ENCODE assay signal across 7 mouse cellular contexts in genomic region chr13:84347914-84348700, GRCm38 (mm10).
DNase-seq lines count a peak whose midpoint lies in the region; ATAC-seq lines count a peak whose summit lies in the region.

No protein-coding gene starts in this region.

- WGBS in intestine, embryonic 16.5 days = under 1% methylated on average over 33 of the region's 34 CpGs
- under 1% methylated on average over 34 of the region's 34 CpGs for WGBS in midbrain, embryonic 11.5 days

- H3K36me3 ChIP-seq in intestine, embryonic 16.5 days (ENCODE audit: control insufficient read depth, insufficient read depth, low read length) = no peaks in the 10 kb centered on the region
- H3K36me3 ChIP-seq in midbrain, embryonic 11.5 days (ENCODE audit: control insufficient read depth, insufficient read depth, low read length) = no peaks in the 10 kb centered on the region

- DNase-seq in adrenal gland, adult (ENCODE audit: inconsistent age in 2 of 2, low spot score in 1 of 2) = peak; percentile 96 to 98
- DNase-seq in embryo, embryonic 10 days (ENCODE audit: low spot score) = peak; percentile 98
- peak; percentile 77 to 85 for DNase-seq in gastrocnemius, postnatal 36 days
- peak; percentile 98 for DNase-seq in left cerebral cortex, postnatal 36 days (ENCODE audit: low spot score in 2 of 2)
- DNase-seq in midbrain, embryonic 11.5 days (ENCODE audit: low spot score, missing footprints) = peak; percentile 100
- DNase-seq in skeletal muscle tissue, adult 2 months (ENCODE audit: low read depth, low spot score) = peak; percentile 60

- H3K9ac ChIP-seq in intestine, embryonic 16.5 days (ENCODE audit: low read depth, low read length) = peak overlapping the region; percentile 53
- H3K9ac ChIP-seq in midbrain, embryonic 11.5 days (ENCODE audit: low read length) = peak overlapping the region; percentile 86

- ATAC-seq in intestine, embryonic 16.5 days = peak; percentile 99
- peak; percentile 98 for ATAC-seq in midbrain, embryonic 11.5 days (ENCODE audit: low FRiP score)

- H3K27ac ChIP-seq in intestine, embryonic 16.5 days (ENCODE audit: low read length) = peak overlapping the region; percentile 72
- H3K27ac ChIP-seq in midbrain, embryonic 11.5 days (ENCODE audit: low read depth, low read length) = peak overlapping the region; percentile 90

- peaks cover 6% of the 10 kb centered on the region for H3K4me1 ChIP-seq in intestine, embryonic 16.5 days (ENCODE audit: control insufficient read depth, insufficient read depth, low read length)
- peaks cover 44% of the 10 kb centered on the region for H3K4me1 ChIP-seq in midbrain, embryonic 11.5 days (ENCODE audit: control insufficient read depth, insufficient read depth, low read length)

- intact Hi-C loops in gastrocnemius, postnatal 36 days (cut with DNase I) = loop anchor here (10.0 kb wide), 1 partner anchor 633 kb away; no protein-coding TSS in a partner anchor
- intact Hi-C loops in left cerebral cortex, postnatal 36 days (cut with DNase I) = loop anchor here (1.0 to 10.0 kb wide), 7 partner anchors 126 to 686 kb away; partner anchors contain the start of gene Tmem161b

- peaks cover 30% of the 10 kb centered on the region for H3K27me3 ChIP-seq in intestine, embryonic 16.5 days (replicated peaks; ENCODE audit: control insufficient read depth, insufficient read depth, low read length)
- peaks cover 18% of the 10 kb centered on the region for H3K27me3 ChIP-seq in midbrain, embryonic 11.5 days (ENCODE audit: control insufficient read depth, insufficient read depth, low read length)

- H3K9me3 ChIP-seq in intestine, embryonic 16.5 days (ENCODE audit: control insufficient read depth, low read length) = no peaks in the 10 kb centered on the region
- H3K9me3 ChIP-seq in midbrain, embryonic 11.5 days (ENCODE audit: control insufficient read depth, low read length) = no peaks in the 10 kb centered on the region

- H3K4me2 ChIP-seq in intestine, embryonic 16.5 days (ENCODE audit: low read depth, low read length) = peak overlapping the region; percentile 94
- H3K4me2 ChIP-seq in midbrain, embryonic 11.5 days = peak overlapping the region; percentile 90

- H3K4me3 ChIP-seq in intestine, embryonic 16.5 days (ENCODE audit: low read length) = peak overlapping the region; percentile 55
- peak overlapping the region; percentile 37 for H3K4me3 ChIP-seq in midbrain, embryonic 11.5 days (ENCODE audit: low read depth, low read length)

Comparison
In these comparisons a context has a peak if more than half of its experiments do, and no peak if none do; other contexts are left out.
1. Peak in every context shown above with its lines: DNase-seq, ATAC-seq, H3K4me3 ChIP-seq and H3K27ac ChIP-seq.